Mouse (Mus musculus) kidney, adult 2 months (tissue): ENCODE results near the gene Alyref. TPM values are rescaled to one million over a fixed set of nuclear protein-coding genes. Genes with fewer than 3 reads are reported as not detected.

ENCODE experiments used
- DNase-seq: peaks from one replicate; pipeline ENCODE4 v3.0.0; 2021
- H3K27ac ChIP-seq: fragments of 200-500 bp; 2 replicates; pipeline ENCODE4 v1.5.1; 2012; ENCODE audit warnings: low read depth, low read length, control low read depth, inconsistent platforms; ENCODE audit not compliant: insufficient read depth
- H3K27me3 ChIP-seq: fragments of 200-500 bp; replicated peaks from 2 replicates; pipeline ENCODE4 v1.6.1; 2012; ENCODE audit warnings: mild to moderate bottlenecking, moderate library complexity, low read length, inconsistent platforms; ENCODE audit not compliant: control insufficient read depth, insufficient read depth
- H3K36me3 ChIP-seq: fragments of 200-500 bp; 2 replicates; pipeline ENCODE4 v1.6.1; 2012; ENCODE audit warnings: mild to moderate bottlenecking, moderate library complexity, low read length, inconsistent platforms; ENCODE audit not compliant: control insufficient read depth, insufficient read depth
- H3K4me1 ChIP-seq: fragments of 200-500 bp; 2 replicates; pipeline ENCODE4 v1.6.1; 2011; ENCODE audit warnings: low read length; ENCODE audit not compliant: control insufficient read depth, insufficient read depth
- H3K4me3 ChIP-seq: fragments of 200-500 bp; 2 replicates; pipeline ENCODE4 v1.5.1; 2011; ENCODE audit warnings: mild to moderate bottlenecking, low read depth, low read length, control low read depth; ENCODE audit not compliant: insufficient read depth
- CTCF ChIP-seq: fragments of 200-500 bp; conservative IDR thresholded peaks from 2 replicates; pipeline ENCODE4 v1.5.1; 2011; ENCODE audit warnings: low read depth, mild to moderate bottlenecking, control low read depth, low read length, moderate library complexity, mixed read lengths; ENCODE audit not compliant: insufficient read depth, insufficient read length
- POLR2A ChIP-seq: fragments of 200-500 bp; IDR thresholded peaks from one replicate; pipeline ENCODE4 v1.6.1; 2011; ENCODE audit warnings: low read depth, low read length, control low read depth
- WGBS: fragments of 180-500 bp; shearing (Covaris S2); methylation state at CpG from one replicate; pipeline ENCODE4 v1.1.7; 2018; 5-methylcytosine and 5-hydroxymethylcytosine counted together
- polyA plus RNA-seq: library from polyadenylated mRNA; depleted of rRNA; stranded (reverse); fragments of >200 nt; gene quantifications from 2 replicates; pipeline ENCODE4 v1.2.3, GENCODE M21; 2012

Gene Alyref
- polyA plus RNA-seq, 1 experiment, result 29.0 TPM

DNA sequence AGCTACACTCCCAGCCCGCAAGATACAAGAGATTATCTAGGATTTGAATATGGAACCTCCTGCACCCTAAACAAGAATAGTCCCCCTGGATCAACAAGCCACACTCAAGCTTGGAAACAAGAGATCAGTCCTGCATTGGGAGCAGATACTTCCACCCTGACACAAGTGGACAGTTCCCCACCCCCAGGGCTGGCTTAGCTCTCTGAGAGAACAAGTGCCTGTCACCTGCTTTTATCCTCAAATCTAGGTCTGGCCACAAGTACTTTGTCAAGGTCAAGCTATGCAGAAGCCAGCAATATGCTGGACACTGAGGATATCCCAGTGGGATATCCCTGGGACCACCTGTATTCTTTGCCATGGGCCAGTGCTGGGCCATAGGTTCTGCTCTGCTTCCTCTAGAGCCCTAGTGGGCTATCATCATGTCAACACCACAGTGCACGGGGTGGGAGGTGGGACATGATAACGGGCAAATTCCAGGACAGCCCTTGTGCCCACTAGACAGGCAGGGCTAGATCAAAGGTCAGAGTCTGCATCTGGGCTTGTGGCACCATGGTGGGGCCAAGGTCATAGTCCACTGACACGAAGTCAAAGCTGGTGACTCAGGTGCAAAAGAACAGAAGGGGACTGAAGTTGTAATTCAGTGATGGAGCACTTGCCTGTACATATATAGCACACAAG is 18.6 kb upstream of the Alyref start:
- H3K36me3 ChIP-seq, result peaks cover 6% of the 10 kb centered on the region; the same call in 1 of the 2 replicates
- peak overlapping the region; percentile 83 for H3K4me3 ChIP-seq
- TF ChIP-seq CTCF (no peak), POLR2A (no peak)
- peak; percentile 88 for DNase-seq
- peak overlapping the region; percentile 95 for H3K27ac ChIP-seq
- WGBS, result 36% methylated on average over 4 of the region's 4 CpGs
- no peaks in the 10 kb centered on the region for H3K27me3 ChIP-seq
- H3K4me1 ChIP-seq, result peaks cover 14% of the 10 kb centered on the region

GRCm38 (mm10) chr11:120615606-120616203 is 17.5 kb upstream of the Alyref start:
- Histone ChIP-seq H3K27ac (no peak overlapping the region), H3K4me3 (peak overlapping the region; percentile 5; the same call in 1 of the 2 replicates), H3K27me3 (no peaks in the 10 kb centered on the region), H3K4me1 (peaks cover 14% of the 10 kb centered on the region), H3K36me3 (peaks cover 6% of the 10 kb centered on the region; the same call in 1 of the 2 replicates)
- 78% methylated on average over 11 of the region's 11 CpGs for WGBS
- TF ChIP-seq POLR2A, result no peak
- no peak for TF ChIP-seq CTCF
- no peak for DNase-seq

DNA sequence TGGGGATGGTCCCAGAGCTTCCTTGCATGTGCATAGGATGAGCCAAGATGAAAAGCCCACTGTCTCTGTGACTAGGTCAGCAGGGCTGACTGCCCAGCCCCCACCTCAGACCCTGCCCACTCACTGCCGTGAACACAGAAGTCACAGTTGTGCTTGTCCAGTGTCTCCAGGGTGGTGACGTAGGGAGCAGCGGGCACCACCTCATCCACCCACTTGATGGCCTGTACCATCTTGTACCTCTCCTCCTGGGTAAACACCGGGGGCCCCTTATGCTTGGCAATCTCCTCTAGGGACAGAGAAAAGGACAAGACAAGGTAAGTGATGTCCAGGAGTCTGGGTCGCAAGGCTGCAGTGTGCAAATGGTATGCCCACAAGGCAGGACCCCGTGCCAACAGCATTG is 17.0 kb upstream of the Alyref start:
- Histone ChIP-seq H3K27me3 (no peaks in the 10 kb centered on the region), H3K4me1 (peaks cover 14% of the 10 kb centered on the region), H3K4me3 (no peak overlapping the region), H3K27ac (no peak overlapping the region), H3K36me3 (peaks cover 6% of the 10 kb centered on the region; the same call in 1 of the 2 replicates)
- no peak for TF ChIP-seq CTCF
- TF ChIP-seq POLR2A, result no peak
- 91% methylated on average over 6 of the region's 6 CpGs for WGBS
- DNase-seq, result no peak

DNA sequence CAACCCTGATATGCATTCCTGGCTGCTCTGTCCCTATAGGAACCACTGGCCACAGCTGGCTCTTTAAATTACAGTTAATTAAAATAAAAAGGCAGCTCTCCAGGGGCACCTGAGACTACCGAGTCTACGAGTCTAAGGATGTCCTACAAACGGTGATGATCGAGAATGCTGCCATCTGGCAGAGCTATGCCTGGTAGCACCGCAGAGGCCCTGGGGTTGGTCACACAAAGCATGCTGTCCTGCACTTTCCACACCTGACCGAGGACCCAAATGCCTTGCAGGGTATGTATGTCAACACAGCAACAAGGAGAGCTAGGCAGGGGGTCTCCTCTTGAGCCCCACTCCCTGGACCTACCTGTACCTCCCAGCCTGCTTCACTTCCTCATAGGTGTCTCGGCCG is 15.8 kb upstream of the Alyref start:
- Histone ChIP-seq H3K27me3 (no peaks in the 10 kb centered on the region), H3K36me3 (peaks cover 6% of the 10 kb centered on the region; the same call in 1 of the 2 replicates), H3K4me1 (peaks cover 15% of the 10 kb centered on the region), H3K27ac (no peak overlapping the region), H3K4me3 (no peak overlapping the region)
- no peak for DNase-seq
- WGBS, result 81% methylated on average over 8 of the region's 8 CpGs
- no peak for TF ChIP-seq POLR2A
- TF ChIP-seq CTCF, result no peak

DNA sequence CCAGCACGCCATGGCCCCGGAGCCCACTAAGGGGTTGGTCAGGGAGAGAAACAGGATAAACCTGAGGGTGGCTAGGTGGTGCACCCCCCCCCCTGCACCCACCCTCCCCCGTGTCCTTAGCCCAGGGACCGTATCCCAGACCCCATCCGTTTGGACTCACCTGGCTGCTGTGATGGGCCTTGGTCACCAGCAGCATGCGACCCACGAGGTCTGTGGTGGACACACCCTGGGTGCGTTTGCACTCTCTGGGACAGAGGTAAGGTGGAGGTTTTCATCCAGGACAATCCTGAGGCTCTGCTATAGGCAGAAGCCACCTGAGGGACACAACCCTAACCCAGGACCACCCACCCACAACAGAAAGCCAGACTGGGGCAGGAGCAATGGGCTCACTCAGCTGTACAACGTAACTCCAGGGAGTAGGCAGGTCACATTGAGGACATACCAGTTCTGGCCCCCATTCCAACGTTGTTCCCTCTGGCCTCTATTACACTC is 15.4 kb upstream of the Alyref start:
- no peak for DNase-seq
- peaks cover 5% of the 10 kb centered on the region; the same call in 1 of the 2 replicates for H3K36me3 ChIP-seq
- no peak overlapping the region for H3K4me3 ChIP-seq
- no peak for TF ChIP-seq CTCF
- TF ChIP-seq POLR2A, result no peak
- H3K4me1 ChIP-seq, result peaks cover 19% of the 10 kb centered on the region
- 80% methylated on average over 10 of the region's 10 CpGs for WGBS
- no peak overlapping the region for H3K27ac ChIP-seq
- no peaks in the 10 kb centered on the region for H3K27me3 ChIP-seq

- Histone ChIP-seq H3K27me3 (no peaks in the 10 kb centered on the region), H3K27ac (no peak overlapping the region), H3K36me3 (peaks cover 3% of the 10 kb centered on the region; the same call in 1 of the 2 replicates), H3K4me1 (peaks cover 15% of the 10 kb centered on the region), H3K4me3 (no peak overlapping the region)
- TF ChIP-seq CTCF, result peak; percentile 84
- TF ChIP-seq POLR2A, result no peak
- peak; percentile 79 for DNase-seq
- WGBS, result 26% methylated on average over 6 of the region's 6 CpGs
These were observed 14.6 kb upstream of the Alyref start for GRCm38 (mm10) chr11:120612763-120613162.

GRCm38 (mm10) chr11:120610477-120611046 is 12.4 kb upstream of the Alyref start:
- WGBS, result 80% methylated on average over 9 of the region's 9 CpGs
- no peaks in the 10 kb centered on the region for H3K27me3 ChIP-seq
- H3K36me3 ChIP-seq, result peaks cover 3% of the 10 kb centered on the region; the same call in 1 of the 2 replicates
- H3K4me3 ChIP-seq, result no peak overlapping the region
- peaks cover 5% of the 10 kb centered on the region for H3K4me1 ChIP-seq
- DNase-seq, result no peak
- H3K27ac ChIP-seq, result no peak overlapping the region
- TF ChIP-seq CTCF (no peak), POLR2A (no peak)
